Mouse (Mus musculus): ENCODE measurements around the gene Ftl1. TPM values are rescaled to one million over a fixed set of nuclear protein-coding genes. Genes with fewer than 3 reads are reported as not detected.
A peak's percentile ranks its signal among the peaks of the same experiment; 100 is the strongest.
"Not testable (repeated sequence)": the region's sequence is repeated elsewhere in the genome, so short reads cannot be mapped to it uniquely, and the experiment has no call there.

Gene Ftl1
- polyA plus RNA-seq, 1 experiment from 2014 or later = 4,654 TPM

DNA sequence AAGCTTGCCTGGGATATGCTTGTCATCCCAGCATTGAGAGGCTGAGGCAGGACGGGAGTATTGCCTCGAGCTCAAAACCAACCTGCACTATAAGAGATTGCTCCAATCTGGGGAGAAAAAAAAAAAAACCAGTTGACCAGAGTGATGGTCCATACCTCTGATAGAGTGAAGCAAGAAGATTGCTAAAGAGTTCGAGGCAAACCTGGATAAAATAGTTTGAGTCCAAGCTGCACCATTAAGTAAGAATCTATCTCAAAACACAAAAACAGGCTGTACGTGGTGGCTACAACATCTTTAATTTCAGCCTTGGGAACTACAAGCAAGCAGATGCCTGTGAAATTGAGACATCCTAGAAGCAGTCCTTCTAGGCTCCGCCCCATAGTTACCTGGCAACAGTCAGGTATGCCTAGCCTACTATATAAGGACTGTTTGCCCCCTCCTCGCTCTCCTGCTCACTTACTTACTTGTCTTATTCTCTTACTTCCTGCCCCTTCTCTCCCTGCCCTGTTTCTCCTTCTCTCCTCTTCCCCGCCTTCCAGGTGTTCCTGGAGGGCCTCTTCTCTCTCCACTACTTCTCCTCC, 7.5 kb upstream of the Ftl1 start:
- WGBS = 29% methylated on average over 7 of the region's 7 CpGs
- Histone ChIP-seq H3K36me3 (ENCODE audit: control insufficient read depth, insufficient read depth, low read length) (peaks cover 29% of the 10 kb centered on the region), H3K9me3 (ENCODE audit: control insufficient read depth, low read length) (no peaks in the 10 kb centered on the region), H3K9ac (ENCODE audit: low read length) (no peak overlapping the region), H3K27ac (ENCODE audit: low read depth) (no peak overlapping the region), H3K27me3 (replicated peaks; ENCODE audit: control insufficient read depth, insufficient read depth, low read length) (no peaks in the 10 kb centered on the region), H3K4me3 (ENCODE audit: low read depth, low read length) (peak overlapping the region; percentile 76), H3K4me1 (replicated peaks; ENCODE audit: control insufficient read depth, insufficient read depth, low read length) (peaks cover 15% of the 10 kb centered on the region), H3K4me2 (ENCODE audit: low read length) (peak overlapping the region; percentile 71)
- DNase-seq (ENCODE audit: low spot score) (no peak), ATAC-seq (replicated peaks; ENCODE audit: low FRiP score, low TSS enrichment, low read depth) (no peak; the same call in 1 of the 2 replicates)

DNA sequence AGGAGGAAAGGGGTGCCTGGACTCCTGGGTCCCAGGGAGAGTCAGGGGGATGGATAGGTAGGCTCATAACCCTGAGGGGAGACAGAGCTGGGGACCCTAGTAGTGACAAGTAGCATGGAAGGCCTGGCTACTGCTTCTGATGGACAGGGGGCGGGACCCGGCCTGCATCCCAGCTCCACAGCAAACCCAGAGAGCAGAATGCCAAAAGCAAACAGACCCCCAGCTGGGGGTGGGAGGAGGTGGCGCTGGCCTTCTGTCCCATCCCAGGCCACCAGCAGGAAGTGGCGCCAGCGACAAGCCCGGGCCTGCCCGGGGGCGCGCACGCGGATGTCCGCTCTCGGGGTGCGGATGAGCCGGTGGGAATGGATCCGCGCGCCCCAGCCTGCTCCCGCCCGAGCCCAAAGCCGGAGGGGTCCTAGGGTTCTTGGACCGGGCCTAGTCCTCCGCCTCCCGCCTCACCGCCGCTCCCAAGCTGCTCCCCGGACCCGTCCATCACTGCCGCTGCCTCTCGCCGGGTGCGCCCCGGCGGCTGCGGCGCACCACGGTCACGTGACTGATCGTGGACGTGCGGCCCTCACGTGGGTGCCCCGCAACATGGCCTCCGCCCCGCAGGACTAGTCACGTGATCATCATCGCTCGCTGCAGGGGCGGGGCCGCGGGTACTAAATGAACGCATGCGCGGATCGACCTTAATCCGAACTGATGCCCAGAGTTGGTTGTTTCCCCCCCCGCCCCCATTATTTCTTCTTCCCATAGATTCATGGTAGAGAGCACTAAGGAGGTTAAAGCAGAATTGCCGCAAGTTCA, 6.8 kb upstream of the Ftl1 start, which contains the start of gene Bax:
Gene Bax, minus strand, starts transcription at position 616 of the 807 bp plus-strand sequence.
- Histone ChIP-seq H3K4me3 (ENCODE audit: low read depth, low read length) (peak within 1 kb of the TSS; percentile 76), H3K4me1 (replicated peaks; ENCODE audit: control insufficient read depth, insufficient read depth, low read length) (peaks cover 22% of the 10 kb centered on the region), H3K27ac (ENCODE audit: low read depth) (peak within 1 kb of the TSS; percentile 39), H3K36me3 (ENCODE audit: control insufficient read depth, insufficient read depth, low read length) (peaks cover 29% of the 10 kb centered on the region), H3K9me3 (ENCODE audit: control insufficient read depth, low read length) (no peaks in the 10 kb centered on the region), H3K27me3 (replicated peaks; ENCODE audit: control insufficient read depth, insufficient read depth, low read length) (no peaks in the 10 kb centered on the region), H3K9ac (ENCODE audit: low read length) (peak within 1 kb of the TSS; percentile 78), H3K4me2 (ENCODE audit: low read length) (peak within 1 kb of the TSS; percentile 89)
- DNase-seq (ENCODE audit: low spot score) (peak; percentile 94), ATAC-seq (replicated peaks; ENCODE audit: low FRiP score, low TSS enrichment, low read depth) (peak; percentile 74)
- WGBS = under 1% methylated on average over 52 of the region's 58 CpGs

GRCm38 (mm10) chr7:45465549-45465948, 5.9 kb upstream of the Ftl1 start:
- peak overlapping the region; percentile 89 for H3K4me2 ChIP-seq (ENCODE audit: low read length)
- H3K27ac ChIP-seq (ENCODE audit: low read depth) = 0 out of 2 replicates have a peak overlapping the region, but pooled peaks have one; percentile 39
- no peak for DNase-seq (ENCODE audit: low spot score)
- H3K4me1 ChIP-seq (replicated peaks; ENCODE audit: control insufficient read depth, insufficient read depth, low read length) = peaks cover 29% of the 10 kb centered on the region
- H3K36me3 ChIP-seq (ENCODE audit: control insufficient read depth, insufficient read depth, low read length) = peaks cover 29% of the 10 kb centered on the region
- H3K9ac ChIP-seq (ENCODE audit: low read length) = peak overlapping the region; percentile 78
- H3K4me3 ChIP-seq (ENCODE audit: low read depth, low read length) = peak overlapping the region; percentile 76
- WGBS = 76% methylated on average over 9 of the region's 9 CpGs
- no peaks in the 10 kb centered on the region for H3K9me3 ChIP-seq (ENCODE audit: control insufficient read depth, low read length)
- no peaks in the 10 kb centered on the region for H3K27me3 ChIP-seq (replicated peaks; ENCODE audit: control insufficient read depth, insufficient read depth, low read length)
- no peak for ATAC-seq (replicated peaks; ENCODE audit: low FRiP score, low TSS enrichment, low read depth)

DNA sequence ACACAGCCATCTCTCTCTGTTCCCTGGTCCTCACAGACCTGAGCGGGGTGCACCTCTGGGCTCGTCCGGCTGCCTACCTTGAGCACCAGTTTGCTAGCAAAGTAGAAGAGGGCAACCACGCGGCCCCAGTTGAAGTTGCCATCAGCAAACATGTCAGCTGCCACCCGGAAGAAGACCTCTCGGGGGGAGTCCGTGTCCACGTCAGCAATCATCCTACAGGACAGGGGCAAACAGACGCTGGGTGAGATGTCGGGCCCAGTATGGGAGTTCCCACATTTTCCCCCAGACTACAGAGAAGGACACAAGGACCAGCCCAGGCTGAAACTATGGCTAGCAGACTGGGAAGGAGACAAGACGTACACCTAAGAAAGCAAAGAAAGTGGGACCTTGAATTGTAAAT, 5.4 kb upstream of the Ftl1 start:
- Histone ChIP-seq H3K27ac (ENCODE audit: low read depth) (no peak overlapping the region), H3K9ac (ENCODE audit: low read length) (no peak overlapping the region), H3K4me1 (replicated peaks; ENCODE audit: control insufficient read depth, insufficient read depth, low read length) (peaks cover 34% of the 10 kb centered on the region), H3K36me3 (ENCODE audit: control insufficient read depth, insufficient read depth, low read length) (peaks cover 29% of the 10 kb centered on the region), H3K27me3 (replicated peaks; ENCODE audit: control insufficient read depth, insufficient read depth, low read length) (no peaks in the 10 kb centered on the region), H3K9me3 (ENCODE audit: control insufficient read depth, low read length) (no peaks in the 10 kb centered on the region), H3K4me3 (ENCODE audit: low read depth, low read length) (0 out of 2 replicates have a peak overlapping the region, but pooled peaks have one; percentile 76), H3K4me2 (ENCODE audit: low read length) (no peak overlapping the region)
- 95% methylated on average over 12 of the region's 12 CpGs for WGBS
- DNase-seq (ENCODE audit: low spot score) = no peak
- ATAC-seq (replicated peaks; ENCODE audit: low FRiP score, low TSS enrichment, low read depth) = no peak

DNA sequence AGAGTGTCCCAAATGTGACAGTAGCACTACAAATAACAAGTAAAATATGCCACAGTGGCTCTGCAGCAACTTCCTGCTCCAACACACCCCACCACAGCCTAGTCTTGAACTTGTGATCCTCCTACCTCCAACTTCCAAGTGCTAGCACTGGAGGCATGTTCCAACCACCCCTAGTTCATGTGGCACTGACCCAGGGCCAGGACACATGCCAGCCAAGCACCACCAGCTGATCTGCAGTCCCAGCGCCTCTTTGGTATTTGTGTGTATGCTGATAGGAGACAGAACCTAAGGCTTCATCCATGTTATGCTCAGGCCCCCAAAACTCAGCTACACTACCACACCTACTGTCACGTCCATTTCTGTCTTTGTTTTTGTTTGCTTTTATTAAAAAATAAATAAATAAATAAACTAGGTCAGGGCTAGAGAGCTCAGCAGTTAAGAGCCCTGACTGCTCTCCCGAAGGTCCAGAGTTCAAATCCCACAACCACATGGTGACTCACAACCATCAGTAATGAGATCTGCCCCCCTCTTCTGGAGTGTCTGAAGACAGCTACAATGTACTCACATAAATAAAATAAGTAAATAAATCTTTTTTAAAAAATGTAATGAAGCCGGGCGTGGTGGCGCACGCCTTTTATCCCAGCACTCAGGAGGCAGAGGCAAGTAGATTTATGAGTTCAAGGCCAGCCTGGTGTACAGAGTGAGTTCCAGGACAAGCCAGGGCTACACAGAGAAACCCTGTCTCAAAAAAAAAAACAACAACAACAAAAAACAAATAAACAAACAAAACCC, 4.5 kb upstream of the Ftl1 start:
- no peak overlapping the region for H3K27ac ChIP-seq (ENCODE audit: low read depth)

DNA sequence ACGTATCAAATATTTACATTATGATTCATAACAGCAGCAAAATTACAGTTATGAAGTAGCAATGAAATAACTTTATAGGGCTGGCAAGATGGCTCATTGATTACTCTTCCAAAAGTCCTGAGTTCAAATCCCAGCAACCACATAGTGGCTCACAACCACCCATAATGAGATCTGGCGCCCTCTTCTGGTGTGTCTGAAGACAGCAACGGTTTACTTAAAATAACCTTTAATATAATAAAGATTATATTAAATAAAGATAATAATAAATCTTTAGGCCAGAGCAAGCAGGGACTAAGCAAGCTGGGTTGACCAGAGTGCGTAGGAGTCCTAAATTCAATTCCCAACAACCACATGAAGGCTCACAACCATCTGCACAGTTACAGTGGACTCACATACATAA, 3.2 kb upstream of the Ftl1 start:
- Histone ChIP-seq H3K4me1 (replicated peaks; ENCODE audit: control insufficient read depth, insufficient read depth, low read length) (peaks cover 39% of the 10 kb centered on the region), H3K36me3 (ENCODE audit: control insufficient read depth, insufficient read depth, low read length) (peaks cover 39% of the 10 kb centered on the region)
- WGBS = 78% methylated on average over 4 of the region's 4 CpGs
- not testable (repeated sequence) for H3K27ac ChIP-seq (ENCODE audit: low read depth); H3K27me3 ChIP-seq (replicated peaks; ENCODE audit: control insufficient read depth, insufficient read depth, low read length); ATAC-seq (replicated peaks; ENCODE audit: low FRiP score, low TSS enrichment, low read depth); H3K4me2 ChIP-seq (ENCODE audit: low read length); H3K4me3 ChIP-seq (ENCODE audit: low read depth, low read length); H3K9me3 ChIP-seq (ENCODE audit: control insufficient read depth, low read length); H3K9ac ChIP-seq (ENCODE audit: low read length)
- peak; percentile 38 for DNase-seq (ENCODE audit: low spot score)

More for the DNA sequence above, 4.5 kb upstream of the Ftl1 start:
- no peak overlapping the region for H3K4me2 ChIP-seq (ENCODE audit: low read length)
- WGBS = 93% methylated on average over 7 of the region's 7 CpGs
- H3K4me1 ChIP-seq (replicated peaks; ENCODE audit: control insufficient read depth, insufficient read depth, low read length) = peaks cover 36% of the 10 kb centered on the region
- ATAC-seq (replicated peaks; ENCODE audit: low FRiP score, low TSS enrichment, low read depth) (no peak), DNase-seq (ENCODE audit: low spot score) (peak; percentile 45)
- H3K9ac ChIP-seq (ENCODE audit: low read length) = no peak overlapping the region
- H3K27me3 ChIP-seq (replicated peaks; ENCODE audit: control insufficient read depth, insufficient read depth, low read length) = no peaks in the 10 kb centered on the region
- peaks cover 29% of the 10 kb centered on the region for H3K36me3 ChIP-seq (ENCODE audit: control insufficient read depth, insufficient read depth, low read length)
- H3K9me3 ChIP-seq (ENCODE audit: control insufficient read depth, low read length) = no peaks in the 10 kb centered on the region
- H3K4me3 ChIP-seq (ENCODE audit: low read depth, low read length) = no peak overlapping the region

GRCm38 (mm10) chr7:45462325-45462724, 2.6 kb upstream of the Ftl1 start:
- ATAC-seq (replicated peaks; ENCODE audit: low FRiP score, low TSS enrichment, low read depth) (no peak), DNase-seq (ENCODE audit: low spot score) (peak; percentile 48)
- Histone ChIP-seq H3K9ac (ENCODE audit: low read length) (no peak overlapping the region), H3K9me3 (ENCODE audit: control insufficient read depth, low read length) (no peaks in the 10 kb centered on the region), H3K4me3 (ENCODE audit: low read depth, low read length) (no peak overlapping the region), H3K27me3 (replicated peaks; ENCODE audit: control insufficient read depth, insufficient read depth, low read length) (no peaks in the 10 kb centered on the region), H3K4me1 (replicated peaks; ENCODE audit: control insufficient read depth, insufficient read depth, low read length) (peaks cover 44% of the 10 kb centered on the region), H3K4me2 (ENCODE audit: low read length) (no peak overlapping the region), H3K27ac (ENCODE audit: low read depth) (no peak overlapping the region), H3K36me3 (ENCODE audit: control insufficient read depth, insufficient read depth, low read length) (peaks cover 44% of the 10 kb centered on the region)
- WGBS = 86% methylated on average over 4 of the region's 4 CpGs

GRCm38 (mm10) chr7:45461781-45462180, 2.1 kb upstream of the Ftl1 start:
- Histone ChIP-seq H3K27me3 (replicated peaks; ENCODE audit: control insufficient read depth, insufficient read depth, low read length) (no peaks in the 10 kb centered on the region), H3K27ac (ENCODE audit: low read depth) (peak overlapping the region; percentile 90), H3K4me1 (replicated peaks; ENCODE audit: control insufficient read depth, insufficient read depth, low read length) (peaks cover 45% of the 10 kb centered on the region), H3K9me3 (ENCODE audit: control insufficient read depth, low read length) (no peaks in the 10 kb centered on the region), H3K4me3 (ENCODE audit: low read depth, low read length) (no peak overlapping the region), H3K36me3 (ENCODE audit: control insufficient read depth, insufficient read depth, low read length) (peaks cover 50% of the 10 kb centered on the region), H3K9ac (ENCODE audit: low read length) (no peak overlapping the region), H3K4me2 (ENCODE audit: low read length) (no peak overlapping the region)
- WGBS = 75% methylated on average over 4 of the region's 4 CpGs
- ATAC-seq (replicated peaks; ENCODE audit: low FRiP score, low TSS enrichment, low read depth) (no peak), DNase-seq (ENCODE audit: low spot score) (no peak)
